Mouse (Mus musculus) lung, postnatal 0 days (tissue): ENCODE measurements around the gene Ltbp1. TPM values are rescaled to one million over a fixed set of nuclear protein-coding genes. Genes with fewer than 3 reads are reported as not detected.
A peak's percentile ranks its signal among the peaks of the same experiment; 100 is the strongest.

Experiments
- ATAC-seq: fragments of 200-750 bp; cut with Nextera tagmentation; 2 replicates; pipeline ENCODE4 v1.8.0; 2017; ENCODE audit warnings: moderate library complexity
- DNase-seq: peaks from one replicate; pipeline ENCODE4 v3.0.0-alpha.2; 2016; ENCODE audit warnings: low spot score
- H3K27ac ChIP-seq: fragments of 300-500 bp; sonication (generic); 2 replicates; pipeline ENCODE4 v1.5.1; 2014; ENCODE audit warnings: antibody characterized with exemption, mild to moderate bottlenecking, low read length, mixed read lengths
- H3K27me3 ChIP-seq: fragments of 300-500 bp; sonication (generic); replicated peaks from 2 replicates; pipeline ENCODE4 v1.6.1; 2014; ENCODE audit warnings: low read length, mixed read lengths; ENCODE audit not compliant: insufficient read depth
- H3K36me3 ChIP-seq: fragments of 300-500 bp; sonication (generic); 2 replicates; pipeline ENCODE4 v1.6.1; 2014; ENCODE audit warnings: low read length, mixed read lengths; ENCODE audit not compliant: insufficient read depth
- H3K4me1 ChIP-seq: fragments of 300-500 bp; sonication (generic); 2 replicates; pipeline ENCODE4 v1.6.1; 2014; ENCODE audit warnings: antibody characterized with exemption, low read depth, low read length, mixed read lengths; ENCODE audit not compliant: insufficient read depth
- H3K4me2 ChIP-seq: fragments of 300-500 bp; sonication (generic); replicated peaks from 2 replicates; pipeline ENCODE4 v1.6.1; 2014; ENCODE audit warnings: low read depth, mild to moderate bottlenecking, low read length, moderate library complexity, mixed read lengths
- H3K4me3 ChIP-seq: fragments of 300-500 bp; sonication (generic); 2 replicates; pipeline ENCODE4 v1.5.1; 2014; ENCODE audit warnings: low read depth, low read length
- H3K9ac ChIP-seq: fragments of 300-500 bp; sonication (generic); replicated peaks from 2 replicates; pipeline ENCODE4 v1.6.1; 2014; ENCODE audit warnings: low read depth, mild to moderate bottlenecking
- H3K9me3 ChIP-seq: fragments of 300-500 bp; sonication (generic); 2 replicates; pipeline ENCODE4 v1.6.1; 2016; ENCODE audit warnings: low read length, mixed read lengths
- CTCF ChIP-seq: IDR thresholded peaks from 2 replicates; pipeline ENCODE4 v1.5.1; 2016; ENCODE audit warnings: antibody characterized with exemption, mild to moderate bottlenecking
- EP300 ChIP-seq: IDR thresholded peaks from 2 replicates; pipeline ENCODE4 v1.6.1; 2016; ENCODE audit warnings: antibody characterized with exemption, mild to moderate bottlenecking, control low read depth
- WGBS: fragments of 180-500 bp; shearing (Covaris S2); extraction: QIAGEN DNeasy Blood & Tissue Kit; methylation state at CpG from one replicate; pipeline ENCODE4 v1.1.7; 2014; 5-methylcytosine and 5-hydroxymethylcytosine counted together
- polyA plus RNA-seq: library from polyadenylated mRNA; unstranded; fragments of >200 nt; fragmentation: Nextera tagmentation; extraction: Ambion mirVana; gene quantifications from 2 replicates; pipeline ENCODE4 v1.2.1, GENCODE M21; 2015

Ltbp1 gene
- polyA plus RNA-seq, 1 experiment from 2014 or later = 27.1 TPM

GRCm38 (mm10) chr17:75013211-75013610 lies 7.8 kb downstream of the Ltbp1 start:
- ATAC-seq (no peak), DNase-seq (no peak)
- Histone ChIP-seq H3K4me2 (no peak overlapping the region), H3K4me3 (no peak overlapping the region), H3K9ac (no peak overlapping the region), H3K27ac (no peak overlapping the region), H3K4me1 (no peaks in the 10 kb centered on the region), H3K27me3 (no peaks in the 10 kb centered on the region), H3K9me3 (no peaks in the 10 kb centered on the region), H3K36me3 (no peaks in the 10 kb centered on the region)
- no peak for TF ChIP-seq EP300
- TF ChIP-seq CTCF = no peak
- WGBS = 68% methylated on average over 4 of the region's 4 CpGs

DNA sequence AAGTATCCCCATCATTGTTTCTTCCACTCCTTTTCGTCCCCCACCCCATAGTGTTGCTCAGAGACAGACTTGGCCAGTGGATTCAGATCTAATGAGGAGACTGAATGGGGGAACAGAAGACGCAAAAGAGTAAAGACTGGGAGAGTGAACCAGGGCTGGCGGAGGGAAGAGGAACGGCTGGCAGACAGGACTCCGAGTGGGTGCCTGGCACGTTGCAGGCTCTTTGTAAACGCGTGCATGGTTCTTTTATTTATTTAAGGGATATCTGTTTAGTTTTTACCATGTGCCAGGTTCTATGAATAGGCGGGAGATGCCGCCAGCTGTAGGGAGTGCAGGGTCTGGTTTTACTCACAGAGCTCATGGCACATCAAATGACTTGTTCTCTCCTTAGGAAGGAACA lies 8.5 kb downstream of the Ltbp1 start:
- no peak for TF ChIP-seq CTCF
- TF ChIP-seq EP300 = no peak
- no peaks in the 10 kb centered on the region for H3K9me3 ChIP-seq
- no peaks in the 10 kb centered on the region for H3K36me3 ChIP-seq
- ATAC-seq = no peak
- H3K4me1 ChIP-seq = no peaks in the 10 kb centered on the region
- H3K27me3 ChIP-seq = no peaks in the 10 kb centered on the region
- no peak overlapping the region for H3K4me3 ChIP-seq
- no peak for DNase-seq
- 55% methylated on average over 10 of the region's 10 CpGs for WGBS
- no peak overlapping the region for H3K9ac ChIP-seq
- H3K4me2 ChIP-seq = no peak overlapping the region
- no peak overlapping the region for H3K27ac ChIP-seq

DNA sequence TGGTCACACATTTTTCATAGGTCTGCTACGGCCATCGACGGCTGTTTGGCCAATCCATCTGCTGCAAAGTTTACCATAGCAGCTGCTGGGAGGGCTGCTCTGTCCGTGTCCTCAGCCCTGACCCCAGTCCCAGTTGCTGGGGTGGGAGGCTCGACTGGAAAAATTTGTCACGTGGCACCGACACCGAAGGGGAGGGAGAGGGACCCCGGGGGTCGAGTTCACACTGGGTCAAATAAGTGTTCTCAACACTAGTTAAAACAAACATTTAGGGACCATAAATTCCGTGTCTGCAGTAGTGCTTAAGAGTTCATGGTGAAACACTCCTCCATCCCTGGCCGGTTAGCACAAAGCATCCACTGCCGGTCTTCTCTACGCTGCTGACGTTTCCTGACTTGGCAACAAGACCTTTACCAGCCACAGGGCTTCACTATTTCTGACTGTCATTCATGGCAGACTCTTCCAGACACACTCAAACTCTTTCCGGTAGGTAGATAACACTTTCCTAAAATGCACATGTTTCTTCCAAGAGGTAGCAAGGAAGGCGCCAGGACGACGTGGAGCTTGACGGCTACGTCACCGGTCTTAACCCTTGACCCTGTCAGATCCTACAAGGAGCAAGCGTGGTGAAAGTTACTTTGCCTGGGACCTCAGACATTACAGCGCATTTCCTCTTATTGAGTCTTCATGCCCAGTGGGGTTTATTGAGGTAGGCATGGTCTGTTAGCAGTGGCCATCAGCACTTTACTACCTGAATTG lies 9.4 kb downstream of the Ltbp1 start:
- H3K4me1 ChIP-seq = no peaks in the 10 kb centered on the region
- no peak overlapping the region for H3K4me2 ChIP-seq
- H3K27me3 ChIP-seq = no peaks in the 10 kb centered on the region
- H3K9ac ChIP-seq = no peak overlapping the region
- no peaks in the 10 kb centered on the region for H3K9me3 ChIP-seq
- peak; percentile 43 for DNase-seq
- H3K36me3 ChIP-seq = no peaks in the 10 kb centered on the region
- no peak overlapping the region for H3K4me3 ChIP-seq
- ATAC-seq = peak; percentile 40
- 43% methylated on average over 24 of the region's 24 CpGs for WGBS
- TF ChIP-seq CTCF (no peak), EP300 (no peak)
- no peak overlapping the region for H3K27ac ChIP-seq

DNA sequence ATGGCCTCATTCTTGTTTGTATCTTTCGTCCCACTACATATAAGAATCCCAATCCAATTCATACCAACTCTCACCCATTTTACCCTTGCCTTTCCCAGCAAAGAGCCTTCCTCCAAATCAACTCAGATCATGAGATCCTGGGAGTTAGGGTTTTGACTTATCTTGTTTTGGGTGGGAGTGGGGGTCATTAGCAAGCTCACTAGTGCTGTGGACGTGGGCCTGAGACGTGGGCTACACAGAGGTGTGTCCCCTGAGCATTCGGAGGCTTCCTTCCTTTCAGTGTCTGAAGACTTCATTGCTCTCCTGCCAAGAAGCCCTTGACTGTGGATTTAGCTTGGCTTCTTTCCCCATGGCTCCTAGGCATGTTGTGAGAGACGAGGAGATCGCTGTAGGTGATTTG lies 10.2 kb downstream of the Ltbp1 start:
- no peak overlapping the region for H3K9ac ChIP-seq
- 75% methylated on average over 6 of the region's 6 CpGs for WGBS
- H3K4me1 ChIP-seq = no peaks in the 10 kb centered on the region
- no peak overlapping the region for H3K4me2 ChIP-seq
- H3K27me3 ChIP-seq = no peaks in the 10 kb centered on the region
- no peaks in the 10 kb centered on the region for H3K36me3 ChIP-seq
- TF ChIP-seq EP300 (no peak), CTCF (no peak)
- H3K27ac ChIP-seq = no peak overlapping the region
- ATAC-seq (no peak), DNase-seq (no peak)
- no peak overlapping the region for H3K4me3 ChIP-seq
- no peaks in the 10 kb centered on the region for H3K9me3 ChIP-seq

- Histone ChIP-seq H3K9me3 (no peaks in the 10 kb centered on the region), H3K9ac (no peak overlapping the region), H3K4me1 (no peaks in the 10 kb centered on the region), H3K4me3 (no peak overlapping the region), H3K27me3 (no peaks in the 10 kb centered on the region), H3K36me3 (no peaks in the 10 kb centered on the region), H3K27ac (no peak overlapping the region), H3K4me2 (no peak overlapping the region)
- ATAC-seq (no peak), DNase-seq (no peak)
- TF ChIP-seq EP300 = no peak
- TF ChIP-seq CTCF = peak; percentile 72
- 78% methylated on average over 7 of the region's 7 CpGs for WGBS
Observed at GRCm38 (mm10) chr17:75017423-75017822, 12.1 kb downstream of the Ltbp1 start.

- H3K36me3 ChIP-seq = no peaks in the 10 kb centered on the region
- no peak overlapping the region for H3K9ac ChIP-seq
- H3K27ac ChIP-seq = no peak overlapping the region
- H3K4me3 ChIP-seq = no peak overlapping the region
- H3K4me1 ChIP-seq = no peaks in the 10 kb centered on the region
- H3K27me3 ChIP-seq = no peaks in the 10 kb centered on the region
- peak; percentile 59 for DNase-seq
- H3K4me2 ChIP-seq = no peak overlapping the region
- TF ChIP-seq EP300 (no peak), CTCF (no peak)
- no peaks in the 10 kb centered on the region for H3K9me3 ChIP-seq
- ATAC-seq = no peak
- 68% methylated on average over 5 of the region's 5 CpGs for WGBS
Observed at GRCm38 (mm10) chr17:75018142-75018541, 12.8 kb downstream of the Ltbp1 start.

DNA sequence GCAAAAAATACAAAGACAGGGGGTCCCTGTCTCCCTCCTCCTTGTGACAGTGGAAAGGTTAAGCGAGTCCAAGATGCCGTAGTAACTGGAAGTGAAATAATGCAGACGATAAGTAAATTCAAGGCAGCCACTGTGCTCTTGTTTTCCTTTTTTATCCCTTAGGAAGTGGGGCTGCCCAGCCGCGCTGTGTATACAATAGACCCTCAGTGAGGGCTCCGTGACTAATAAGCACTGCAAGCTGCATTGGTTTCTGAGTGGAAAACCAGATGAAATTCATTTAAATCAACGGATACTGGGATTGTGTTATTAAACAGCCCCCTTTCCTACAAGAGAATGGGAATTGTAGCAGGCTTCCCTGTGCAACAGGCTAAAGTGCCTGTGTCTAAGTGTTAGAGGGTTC lies 14.7 kb downstream of the Ltbp1 start:
- no peak for TF ChIP-seq CTCF
- no peak for TF ChIP-seq EP300
- Histone ChIP-seq H3K27ac (no peak overlapping the region), H3K9me3 (no peaks in the 10 kb centered on the region), H3K9ac (no peak overlapping the region), H3K4me2 (no peak overlapping the region), H3K36me3 (no peaks in the 10 kb centered on the region), H3K4me3 (no peak overlapping the region), H3K4me1 (no peaks in the 10 kb centered on the region), H3K27me3 (no peaks in the 10 kb centered on the region)
- DNase-seq (no peak), ATAC-seq (no peak)
- 61% methylated on average over 7 of the region's 7 CpGs for WGBS
